Mouse (Mus musculus): ENCODE measurements around the gene Smurf1.

GRCm38 (mm10) chr5:145014278-145014677, 48.6 kb upstream of the Smurf1 start:
- no peak for TF ChIP-seq CTCF (IDR thresholded peaks at IDR 0.05; ENCODE audit: low read depth)
- no peak for TF ChIP-seq EP300 (IDR thresholded peaks at IDR 0.05; ENCODE audit: low read depth)
